Mouse (Mus musculus) heart, postnatal 25 days (tissue): ENCODE data around the gene Vrk3. TPM values are rescaled to one million over a fixed set of nuclear protein-coding genes. Genes with fewer than 3 reads are reported as not detected.
A peak's percentile ranks its signal among the peaks of the same experiment; 100 is the strongest.

Experiments
- DNase-seq: peaks from one replicate; pipeline ENCODE4 v3.0.0; 2022; ENCODE audit warnings: low spot score
- intact Hi-C: fragments of 180-260 bp; cut with DNase I; formaldehyde crosslinking; loops from one replicate; pipeline ENCODE4 v1.15.1; 2025
- total RNA-seq, 2 experiments: library from RNA; stranded (reverse); gene quantifications; 2 replicates each; pipeline ENCODE4 v1.2.3; 2021

Vrk3 gene
- total RNA-seq, 2 experiments from 2014 or later, result 22.8 to 24.3 TPM

DNA sequence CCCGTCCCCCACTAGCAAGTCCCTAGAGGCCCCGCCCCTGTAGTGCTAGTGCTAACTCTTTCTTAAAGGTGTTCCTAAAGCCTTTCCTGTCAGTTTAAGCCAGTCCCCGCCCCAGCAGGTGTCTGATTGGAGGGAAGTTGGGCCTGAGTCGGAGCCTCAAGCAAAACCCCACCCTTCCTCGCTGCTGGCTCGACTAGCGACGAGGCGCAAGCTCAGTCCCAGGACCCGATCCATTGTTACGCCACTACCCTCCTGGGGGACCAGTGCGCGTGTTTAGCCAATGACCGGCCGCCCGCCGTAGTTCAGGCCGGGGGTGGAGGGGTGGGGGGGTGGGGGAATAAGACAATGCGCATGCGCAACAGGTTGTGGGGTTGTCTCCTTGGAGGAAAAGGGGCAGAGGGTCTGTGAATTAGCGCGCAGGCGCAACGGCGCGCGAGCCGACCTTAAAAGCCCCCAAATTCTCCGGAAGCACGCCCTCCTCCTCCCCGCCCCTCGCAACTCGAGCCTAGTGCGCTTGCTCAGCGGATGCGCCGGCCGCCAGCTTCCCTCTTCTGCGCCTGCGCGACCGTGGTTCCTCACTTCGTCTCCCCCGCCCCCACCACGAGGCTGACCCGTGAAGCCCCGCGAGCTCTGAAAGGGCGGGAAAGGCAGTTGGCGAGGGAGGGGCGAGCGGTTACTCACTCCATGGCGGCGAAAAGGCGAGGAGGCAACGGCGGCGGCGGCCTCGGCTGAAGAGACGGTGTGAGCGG lies 67.7 kb downstream of the Vrk3 start, which contains the start of the genes Nup62 and Il4i1:
TSS of gene Nup62 (plus strand) at position 368 of the 749 bp plus-strand sequence.
TSS of gene Il4i1 (plus strand) at position 667 of the 749 bp plus-strand sequence.
- intact Hi-C loops, result no loop called here
- DNase-seq, result peak; percentile 98

- peak; percentile 60 for DNase-seq
- intact Hi-C loops, result no loop called here
Measured at GRCm38 (mm10) chr7:44816470-44817021, 68.3 kb downstream of the Vrk3 start, which contains the start of gene Atf5. Gene Atf5, minus strand, starts transcription at chr7:44816658.

- DNase-seq, result no peak
- intact Hi-C loops, result no loop called here
Measured at GRCm38 (mm10) chr7:44817441-44817840, 69.2 kb downstream of the Vrk3 start.

DNA sequence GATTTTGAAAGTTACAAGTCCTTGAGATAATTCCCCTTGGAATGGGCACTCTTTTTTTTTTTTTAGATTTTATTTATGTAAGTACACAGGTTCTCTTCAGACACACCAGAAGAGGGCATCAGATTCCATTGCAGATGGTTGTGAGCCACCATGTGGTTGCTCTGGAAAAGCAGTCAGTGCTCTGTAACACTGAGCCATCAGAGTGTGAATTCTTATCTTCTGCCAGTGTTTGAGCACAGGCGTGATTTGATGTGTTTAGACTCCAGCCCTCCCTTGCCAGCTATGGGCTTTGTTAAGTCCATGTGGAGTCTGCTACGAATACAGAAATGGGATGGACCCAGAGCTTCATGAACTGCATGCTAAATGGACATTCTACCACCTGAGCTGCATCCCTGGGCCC lies 70.0 kb downstream of the Vrk3 start:
- intact Hi-C loops, result loop anchor here (2.0 kb wide), 1 partner anchor 71 kb away; no protein-coding TSS in a partner anchor
- DNase-seq, result no peak

DNA sequence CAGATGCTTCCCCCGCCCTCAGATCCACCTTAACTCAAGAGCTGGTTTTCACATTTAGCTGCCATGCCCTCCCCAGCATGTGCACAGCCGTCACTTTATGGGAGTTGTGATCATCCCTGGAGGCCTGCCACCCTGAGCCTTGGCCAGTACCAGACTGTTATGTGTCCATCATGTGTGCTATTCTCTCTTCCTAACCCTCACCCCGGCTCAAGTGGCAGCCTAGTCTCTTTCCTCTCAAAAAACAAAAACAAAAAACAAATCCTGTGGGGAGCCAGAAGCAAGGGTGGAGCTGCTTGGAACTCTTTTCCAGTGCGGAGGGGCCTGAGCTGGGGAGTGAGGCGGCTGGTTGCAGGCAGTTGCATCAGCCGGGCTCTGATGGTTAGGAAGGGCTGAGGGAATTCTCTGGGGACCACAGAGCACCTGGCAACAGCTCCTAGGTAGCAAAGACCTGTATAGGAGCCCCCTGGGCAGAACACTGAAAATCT lies 70.6 kb downstream of the Vrk3 start:
- intact Hi-C loops, result loop anchor here (2.0 kb wide), 1 partner anchor 72 kb away; no protein-coding TSS in a partner anchor
- DNase-seq, result no peak

- no peak for DNase-seq
Measured at GRCm38 (mm10) chr7:44819391-44819790, 71.2 kb downstream of the Vrk3 start.

DNA sequence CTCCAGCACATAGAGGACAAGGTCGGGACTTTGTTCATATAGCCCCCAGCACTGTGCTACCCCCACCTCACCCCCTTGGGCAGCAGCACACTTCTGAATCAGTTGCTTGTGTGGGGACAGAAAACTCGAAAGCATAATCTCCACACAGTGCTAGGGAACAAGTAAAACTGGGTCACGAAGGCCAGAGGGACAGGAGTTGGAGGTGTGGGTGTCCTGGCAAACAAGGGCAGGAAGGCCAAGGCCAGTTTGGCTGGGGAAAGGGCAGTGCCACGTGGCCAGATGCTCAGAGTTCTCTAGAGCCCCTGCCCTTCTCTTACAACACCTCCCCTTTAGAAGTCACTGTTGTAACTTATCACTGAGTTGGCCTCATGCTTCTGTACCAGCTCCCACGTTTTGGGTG lies 71.7 kb downstream of the Vrk3 start:
- DNase-seq, result no peak

More at GRCm38 (mm10) chr7:44819391-44819790, 71.2 kb downstream of the Vrk3 start:
- intact Hi-C loops, result loop anchor here (2.0 kb wide), 1 partner anchor 73 kb away; no protein-coding TSS in a partner anchor

DNA sequence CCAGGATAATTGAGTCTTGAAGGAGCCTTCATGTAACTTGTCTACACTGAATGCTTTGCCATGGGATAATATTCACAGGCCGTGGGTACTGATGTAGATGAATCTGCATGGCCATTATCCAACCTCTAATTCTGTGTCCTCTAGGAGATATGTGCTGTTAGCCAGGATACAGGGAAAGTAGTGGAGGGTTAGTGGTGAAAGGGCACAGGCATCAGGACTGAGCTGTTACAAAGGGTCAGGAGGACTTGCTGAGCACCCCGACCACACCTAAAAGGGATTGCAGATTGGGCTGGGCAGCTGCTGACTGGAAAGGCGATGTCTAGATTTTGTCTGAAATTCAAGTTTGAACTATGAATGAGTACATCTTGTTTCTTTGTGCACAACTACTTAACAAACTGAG lies 72.3 kb downstream of the Vrk3 start:
- intact Hi-C loops, result loop anchor here (10.0 kb wide), 1 partner anchor 166 kb away; no protein-coding TSS in a partner anchor
- no peak for DNase-seq

More for the DNA sequence above, 71.7 kb downstream of the Vrk3 start:
- intact Hi-C loops, result loop anchor here (2.0 to 10.0 kb wide), 2 partner anchors 73 to 165 kb away; no protein-coding TSS in a partner anchor

- DNase-seq, result no peak
- intact Hi-C loops, result loop anchor here (10.0 kb wide), 1 partner anchor 167 kb away; no protein-coding TSS in a partner anchor
Measured at GRCm38 (mm10) chr7:44821666-44822448, 73.6 kb downstream of the Vrk3 start.

DNA sequence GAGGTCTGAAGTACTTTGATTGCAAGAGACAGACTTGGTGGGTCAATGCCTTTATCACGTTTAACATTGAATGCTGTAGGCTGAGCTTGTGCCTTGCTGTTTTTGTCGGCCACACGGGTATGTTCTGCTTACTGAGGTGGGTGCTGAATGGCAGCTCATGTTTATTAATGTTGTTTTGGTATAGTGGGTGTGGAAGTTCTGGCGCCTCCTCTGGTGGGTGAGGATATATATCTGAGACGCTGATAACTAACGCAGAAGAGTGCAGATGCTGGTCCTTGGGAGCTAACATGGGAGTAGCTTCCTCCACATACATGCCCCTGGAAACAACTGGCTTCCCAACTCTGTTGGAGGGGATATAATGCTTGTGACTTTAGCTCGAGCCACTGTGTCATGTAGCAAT lies 75.2 kb downstream of the Vrk3 start:
- intact Hi-C loops, result loop anchor here (10.0 kb wide), 1 partner anchor 169 kb away; no protein-coding TSS in a partner anchor
- DNase-seq, result no peak

DNA sequence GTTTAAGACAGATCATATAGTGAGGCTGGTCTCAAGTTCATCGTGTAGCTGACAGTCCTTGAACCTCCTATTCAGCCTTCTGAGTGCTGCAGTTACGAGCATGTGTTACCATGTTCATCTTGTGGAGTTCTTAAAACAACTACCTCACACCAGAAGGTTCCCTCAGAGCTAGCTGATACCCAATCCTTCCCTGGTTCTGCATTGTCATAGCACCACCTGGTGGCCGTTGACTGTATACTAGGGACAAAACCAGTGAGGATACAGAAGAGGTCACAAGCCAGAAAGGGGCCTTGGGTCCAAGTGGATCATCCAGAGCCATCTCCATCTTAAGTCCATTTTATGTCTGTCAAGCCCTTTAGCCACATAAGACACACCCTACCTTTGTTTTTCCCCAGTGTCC lies 76.7 kb downstream of the Vrk3 start:
- intact Hi-C loops, result loop anchor here (2.0 to 10.0 kb wide), 2 partner anchors 100 to 170 kb away; no protein-coding TSS in a partner anchor
- DNase-seq, result no peak

DNA sequence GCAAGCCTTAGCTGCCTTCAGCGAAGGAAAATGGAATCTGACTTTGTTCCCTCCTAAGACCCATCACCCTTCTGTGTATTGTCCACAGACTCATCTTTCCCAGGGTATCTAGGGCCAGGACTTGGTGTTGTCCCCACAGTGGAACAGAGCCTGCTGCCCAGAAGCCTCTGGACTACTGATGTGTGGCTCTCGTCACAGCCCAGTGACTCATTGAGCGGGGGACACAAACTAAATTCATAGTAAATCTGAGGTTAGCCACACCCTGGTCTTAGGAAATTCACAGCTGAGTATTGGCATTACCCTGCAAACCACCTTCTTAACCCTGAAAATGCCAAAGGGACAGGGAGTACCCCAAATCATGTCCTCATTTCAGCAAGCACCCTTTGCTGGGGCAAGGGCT lies 78.6 kb downstream of the Vrk3 start:
- DNase-seq, result no peak
- intact Hi-C loops, result loop anchor here (10.0 kb wide), 1 partner anchor 172 kb away; no protein-coding TSS in a partner anchor

Other genes starting within 250 kb of the Vrk3 start
- 10 to 100 TPM; 16.0 to 22.8 TPM for gene Mybpc2, start 223.8 kb upstream of the Vrk3 start, total RNA-seq
- under 1 TPM; 0.18 to 0.53 TPM for gene Spib, start 216.3 kb upstream of the Vrk3 start, total RNA-seq
- 10 to 100 TPM; 12.5 to 12.8 TPM for gene Pold1, start 199.6 kb upstream of the Vrk3 start, total RNA-seq
- gene Nr1h2, start 194.5 kb upstream of the Vrk3 start, total RNA-seq, result 10 to 100 TPM; 40.7 to 48.4 TPM
- under 1 TPM; 0.31 to 0.64 TPM for gene Napsa, start 176.0 kb upstream of the Vrk3 start, total RNA-seq
- gene Kcnc3, start 157.7 kb upstream of the Vrk3 start, total RNA-seq, result 1 to 10 TPM; 1.9 to 2.3 TPM
- gene Myh14, start 77.6 kb upstream of the Vrk3 start, total RNA-seq, result 10 to 100 TPM; 72.2 to 80.8 TPM
- gene Izumo2, start 39.7 kb upstream of the Vrk3 start, total RNA-seq, result not detected
- gene Zfp473, start 2.6 kb downstream of the Vrk3 start, total RNA-seq, result under 1 TPM in 1 of 2 experiments, not detected in 1; 0.21 TPM
- 10 to 100 TPM; 26.0 to 28.6 TPM for gene Nup62, start 67.7 kb downstream of the Vrk3 start, total RNA-seq
- gene Il4i1, start 68.0 kb downstream of the Vrk3 start, total RNA-seq, result 1 to 10 TPM in 1 of 2 experiments, under 1 TPM in 1; 0.62 to 2.2 TPM
- 10 to 100 TPM; 63.7 to 64.5 TPM for gene Atf5, start 68.2 kb downstream of the Vrk3 start, total RNA-seq
- 10 to 100 TPM; 61.8 to 75.9 TPM for gene Akt1s1, start 100.6 kb downstream of the Vrk3 start, total RNA-seq
- 10 to 100 TPM; 44.3 to 47.0 TPM for gene Tbc1d17, start 100.7 kb downstream of the Vrk3 start, total RNA-seq
- gene Pnkp, start 108.7 kb downstream of the Vrk3 start, total RNA-seq, result 10 to 100 TPM; 16.0 to 16.6 TPM
- 100 to 1,000 TPM; 153 to 165 TPM for gene Ptov1, start 121.4 kb downstream of the Vrk3 start, total RNA-seq
- 10 to 100 TPM; 66.7 to 73.9 TPM for gene Med25, start 144.3 kb downstream of the Vrk3 start, total RNA-seq
- gene Fuz, start 147.7 kb downstream of the Vrk3 start, total RNA-seq, result 10 to 100 TPM; 12.9 to 15.0 TPM
- 10 to 100 TPM; 72.5 to 73.1 TPM for gene Ap2a1, start 181.1 kb downstream of the Vrk3 start, total RNA-seq
- gene Tsks, start 194.8 kb downstream of the Vrk3 start, total RNA-seq, result not detected
- 1 to 10 TPM; 2.7 to 3.1 TPM for gene Cpt1c, start 226.4 kb downstream of the Vrk3 start, total RNA-seq
- 100 to 1,000 TPM; 105 to 111 TPM for gene Prmt1, start 238.2 kb downstream of the Vrk3 start, total RNA-seq
- 10 to 100 TPM; 28.3 to 30.9 TPM for gene Irf3, start 249.2 kb downstream of the Vrk3 start, total RNA-seq